In genomic region chr13:44065741-44066185, GRCm38 (mm10) we compare ENCODE assay signal across 9 mouse cellular contexts.
DNase-seq lines count a peak whose midpoint lies in the region; ATAC-seq lines count a peak whose summit lies in the region.
"Had no signal": no experiment of that assay in that cellular context is flagged by ENCODE, and none has a peak within 500 bp of the region (broad histone marks: within the 10 kb centered on the region; RNA-seq: fewer than 3 reads in every experiment).

No protein-coding gene starts in this region.

- 4% methylated on average over 13 of the region's 13 CpGs for WGBS in liver, embryonic 15.5 days (ENCODE audit: insufficient replicate concordance)

- peak; percentile 52 for DNase-seq in adrenal gland, postnatal 10 days
- DNase-seq in heart, postnatal 4 days = peak; percentile 46
- DNase-seq in spleen, postnatal 4 days (ENCODE audit: low spot score in 2 of 2) = peak; percentile 30 to 64
- no peak for DNase-seq in right cerebral cortex, postnatal 14 days

- ATAC-seq in CD4-positive, CD25-positive, alpha-beta regulatory T cell, adult 4 months = peak; percentile 88
- ATAC-seq in liver, embryonic 15.5 days (ENCODE audit: insufficient read depth) = peak; percentile 67; the same call in 1 of the 2 replicates
- no peak for ATAC-seq in erythroblast, adult 5-6 weeks (replicated peaks; ENCODE audit: low FRiP score, poor library complexity, severe bottlenecking)
- no peak for ATAC-seq in erythroid progenitor cell, adult 5-6 weeks (replicated peaks; ENCODE audit: low FRiP score, poor library complexity, severe bottlenecking)

- no peak overlapping the region for H3K4me3 ChIP-seq in liver, embryonic 15.5 days (replicated peaks)
- H3K4me3 ChIP-seq: limb, embryonic 15.5 days had no signal

- H3K27me3 ChIP-seq in liver, embryonic 15.5 days = no peaks in the 10 kb centered on the region
- H3K27me3 ChIP-seq: limb, embryonic 15.5 days had no signal

- H3K4me1 ChIP-seq in liver, embryonic 15.5 days (replicated peaks) = peaks cover 12% of the 10 kb centered on the region

- peak overlapping the region; percentile 16; the same call in 1 of the 2 replicates for H3K4me2 ChIP-seq in liver, embryonic 15.5 days
- H3K4me2 ChIP-seq: limb, embryonic 15.5 days had no signal

- H3K36me3 ChIP-seq in liver, embryonic 15.5 days (replicated peaks) = no peaks in the 10 kb centered on the region
- H3K36me3 ChIP-seq: limb, embryonic 15.5 days had no signal

- 0 out of 2 replicates have a peak overlapping the region, but pooled peaks have one; percentile 22 for H3K27ac ChIP-seq in liver, embryonic 15.5 days (replicated peaks)
- H3K27ac ChIP-seq: limb, embryonic 15.5 days had no signal

- H3K9ac ChIP-seq in liver, embryonic 15.5 days = no peak overlapping the region
- H3K9ac ChIP-seq: limb, embryonic 15.5 days had no signal

- H3K9me3 ChIP-seq in liver, embryonic 15.5 days (replicated peaks) = no peaks in the 10 kb centered on the region
- H3K9me3 ChIP-seq: limb, embryonic 15.5 days had no signal

Comparison
In these comparisons a context has a peak if more than half of its experiments do, and no peak if none do; other contexts are left out.
1. ATAC-seq: peak in CD4-positive, CD25-positive, alpha-beta regulatory T cell, adult 4 months (single experiment) and liver, embryonic 15.5 days (single experiment); none in erythroblast, adult 5-6 weeks (single experiment) and erythroid progenitor cell, adult 5-6 weeks (single experiment).